ENCODE assay signal across 9 mouse cellular contexts in the genomic region with DNA sequence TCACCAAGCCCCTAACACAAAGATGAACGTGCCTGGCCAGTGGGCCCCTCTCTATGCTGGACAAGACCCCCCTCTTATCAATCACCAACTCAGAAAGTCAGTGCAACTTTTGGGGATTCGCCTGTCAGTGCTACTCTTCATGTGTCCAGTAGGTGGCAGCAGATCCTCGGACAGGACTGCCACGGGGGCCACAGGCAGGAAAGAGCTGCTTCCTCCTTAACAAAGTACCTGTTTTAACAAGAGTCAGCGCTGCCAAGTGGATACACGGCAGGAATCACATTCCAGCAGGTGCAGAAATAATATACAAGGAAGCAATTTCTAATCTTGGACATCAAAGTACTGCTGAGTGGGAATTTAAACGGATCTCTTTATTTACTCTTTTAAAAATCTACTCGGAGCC.
DNase-seq lines count a peak whose midpoint lies in the region; ATAC-seq and TF ChIP-seq lines count a peak whose summit lies in the region.
"Had no signal": no experiment of that assay in that cellular context is flagged by ENCODE, and none has a peak within 500 bp of the region (broad histone marks: within the 10 kb centered on the region; RNA-seq: fewer than 3 reads in every experiment).

No protein-coding gene starts in this region.

- H3K9me3 ChIP-seq in liver, embryonic 12.5 days (replicated peaks), result no peaks in the 10 kb centered on the region
- no peaks in the 10 kb centered on the region for H3K9me3 ChIP-seq in forebrain, embryonic 16.5 days (ENCODE audit: control insufficient read depth, low read length)
- no peaks in the 10 kb centered on the region for H3K9me3 ChIP-seq in intestine, postnatal 0 days (ENCODE audit: control insufficient read depth)
- no peaks in the 10 kb centered on the region for H3K9me3 ChIP-seq in liver, embryonic 11.5 days (ENCODE audit: control insufficient read depth, low read length)

- 11% methylated on average over 8 of the region's 8 CpGs for WGBS in liver, embryonic 12.5 days (ENCODE audit: insufficient replicate concordance)
- WGBS in forebrain, embryonic 16.5 days, result 9% methylated on average over 8 of the region's 8 CpGs
- WGBS in intestine, postnatal 0 days, result 3% methylated on average over 8 of the region's 8 CpGs
- WGBS in liver, embryonic 11.5 days, result 10% methylated on average over 8 of the region's 8 CpGs

- H3K27me3 ChIP-seq in liver, embryonic 12.5 days (replicated peaks), result peaks cover 34% of the 10 kb centered on the region
- H3K27me3 ChIP-seq in forebrain, embryonic 16.5 days (replicated peaks; ENCODE audit: control insufficient read depth, insufficient read depth, low read length), result no peaks in the 10 kb centered on the region
- H3K27me3 ChIP-seq in intestine, postnatal 0 days (replicated peaks; ENCODE audit: control insufficient read depth, insufficient read depth, low read length), result no peaks in the 10 kb centered on the region
- H3K27me3 ChIP-seq in liver, embryonic 11.5 days (replicated peaks; ENCODE audit: control insufficient read depth, insufficient read depth, low read length), result 0 out of 2 replicates have a peak, but pooled peaks cover 3% of the 10 kb centered on the region

- H3K27ac ChIP-seq in liver, embryonic 12.5 days, result no peak overlapping the region
- H3K27ac ChIP-seq in forebrain, embryonic 16.5 days (ENCODE audit: low read length), result no peak overlapping the region
- no peak overlapping the region for H3K27ac ChIP-seq in intestine, postnatal 0 days (ENCODE audit: low read depth, low read length)
- H3K27ac ChIP-seq in liver, embryonic 11.5 days (ENCODE audit: low read depth, low read length), result no peak overlapping the region

- no peaks in the 10 kb centered on the region for H3K4me1 ChIP-seq in liver, embryonic 12.5 days
- H3K4me1 ChIP-seq in forebrain, embryonic 16.5 days (replicated peaks; ENCODE audit: control insufficient read depth, insufficient read depth, low read length), result peaks cover 5% of the 10 kb centered on the region; the same call in 1 of the 2 replicates
- H3K4me1 ChIP-seq in intestine, postnatal 0 days (replicated peaks; ENCODE audit: control insufficient read depth, insufficient read depth, low read length), result no peaks in the 10 kb centered on the region
- no peaks in the 10 kb centered on the region for H3K4me1 ChIP-seq in liver, embryonic 11.5 days (replicated peaks; ENCODE audit: control insufficient read depth, insufficient read depth, low read length)

- no peak overlapping the region for H3K4me2 ChIP-seq in liver, embryonic 12.5 days
- no peak overlapping the region for H3K4me2 ChIP-seq in forebrain, embryonic 16.5 days (ENCODE audit: low read length)
- no peak overlapping the region; the same call in 1 of the 2 replicates for H3K4me2 ChIP-seq in intestine, postnatal 0 days (replicated peaks; ENCODE audit: low read depth)
- H3K4me2 ChIP-seq in liver, embryonic 11.5 days, result no peak overlapping the region

- no peak overlapping the region for H3K4me3 ChIP-seq in liver, embryonic 12.5 days
- H3K4me3 ChIP-seq in forebrain, embryonic 16.5 days (replicated peaks; ENCODE audit: low read length), result no peak overlapping the region
- no peak overlapping the region for H3K4me3 ChIP-seq in intestine, postnatal 0 days (ENCODE audit: low read depth, low read length)
- no peak overlapping the region for H3K4me3 ChIP-seq in liver, embryonic 11.5 days (ENCODE audit: low read depth, low read length)
- H3K4me3 ChIP-seq: erythroblast, embryonic 14.5 days had no signal

- DNase-seq in liver, result peak; percentile 57
- peak; percentile 14 for DNase-seq in c-Kit-positive CD71-positive TER-119-negative erythroid progenitor cells, embryonic 14.5 days (ENCODE audit: low read depth)
- peak; percentile 61 for DNase-seq in liver, embryonic 11.5 days (ENCODE audit: low spot score)
- DNase-seq in neural tube, embryonic 10.5 days (ENCODE audit: extremely low spot score, low spot score), result peak; percentile 70
- DNase-seq in telencephalon, adult 2 months (ENCODE audit: low read depth, low spot score), result peak; percentile 22

- H3K36me3 ChIP-seq in liver, embryonic 12.5 days, result no peaks in the 10 kb centered on the region
- no peaks in the 10 kb centered on the region for H3K36me3 ChIP-seq in forebrain, embryonic 16.5 days (ENCODE audit: control insufficient read depth, insufficient read depth)
- no peaks in the 10 kb centered on the region for H3K36me3 ChIP-seq in intestine, postnatal 0 days (ENCODE audit: control insufficient read depth, insufficient read depth)
- H3K36me3 ChIP-seq in liver, embryonic 11.5 days (ENCODE audit: control insufficient read depth, insufficient read depth, low read length), result no peaks in the 10 kb centered on the region

- no peak overlapping the region for H3K9ac ChIP-seq in liver, embryonic 12.5 days
- H3K9ac ChIP-seq in forebrain, embryonic 16.5 days (replicated peaks; ENCODE audit: low read depth, low read length), result no peak overlapping the region
- H3K9ac ChIP-seq in intestine, postnatal 0 days (ENCODE audit: low read depth, low read length), result no peak overlapping the region
- H3K9ac ChIP-seq in liver, embryonic 11.5 days (ENCODE audit: low read depth, low read length), result no peak overlapping the region

- no peak for ATAC-seq in liver, embryonic 12.5 days
- ATAC-seq in forebrain, embryonic 16.5 days, result peak; percentile 31
- 0 out of 2 replicates have a peak, but pooled peaks have one; percentile 54 for ATAC-seq in intestine, postnatal 0 days
- ATAC-seq in liver, embryonic 11.5 days (replicated peaks; ENCODE audit: low FRiP score), result no peak

- peak; percentile 99 for TF ChIP-seq CTCF in intestine, postnatal 0 days (IDR thresholded peaks at IDR 0.05; ENCODE audit: low read depth)

Comparison
In these comparisons a context has a peak if more than half of its experiments do, and no peak if none do; other contexts are left out.
1. DNase-seq: peak in every context shown above with its lines; median percentile 70 in neural tube, embryonic 10.5 days; 61 in liver, embryonic 11.5 days; 57 in liver; 22 in telencephalon, adult 2 months; 14 in c-Kit-positive CD71-positive TER-119-negative erythroid progenitor cells, embryonic 14.5 days.
2. ATAC-seq: peak in forebrain, embryonic 16.5 days (single experiment) and intestine, postnatal 0 days (single experiment); none in liver, embryonic 12.5 days (single experiment) and liver, embryonic 11.5 days (single experiment).